Mouse (Mus musculus) hindbrain, embryonic 10.5 days (tissue): Measurements from ENCODE around the gene Oip5. TPM values are rescaled to one million over a fixed set of nuclear protein-coding genes. Genes with fewer than 3 reads are reported as not detected.
A peak's percentile ranks its signal among the peaks of the same experiment; 100 is the strongest.
"Not testable (repeated sequence)": the region's sequence is repeated elsewhere in the genome, so short reads cannot be mapped to it uniquely, and the experiment has no call there.

Source experiments
- DNase-seq: peaks from one replicate; pipeline ENCODE4 v3.0.0-alpha.2; 2017; ENCODE audit warnings: low spot score
- H3K27ac ChIP-seq: fragments of 300-500 bp; sonication (generic); 2 replicates; pipeline ENCODE4 v1.5.1; 2016; ENCODE audit warnings: mild to moderate bottlenecking, moderate library complexity
- H3K27me3 ChIP-seq: fragments of 300-500 bp; sonication (generic); 2 replicates; pipeline ENCODE4 v1.6.1; 2016; ENCODE audit warnings: mild to moderate bottlenecking; ENCODE audit not compliant: poor library complexity, insufficient read depth, severe bottlenecking
- H3K36me3 ChIP-seq: fragments of 300-500 bp; sonication (generic); 2 replicates; pipeline ENCODE4 v1.6.1; 2016; ENCODE audit warnings: mild to moderate bottlenecking, moderate library complexity
- H3K4me1 ChIP-seq: fragments of 300-500 bp; sonication (generic); replicated peaks from 2 replicates; pipeline ENCODE4 v1.6.1; 2016; ENCODE audit warnings: mild to moderate bottlenecking
- H3K4me3 ChIP-seq: fragments of 300-500 bp; sonication (generic); 2 replicates; pipeline ENCODE4 v1.5.1; 2016; ENCODE audit warnings: mild to moderate bottlenecking, moderate library complexity
- H3K9me3 ChIP-seq: fragments of 300-500 bp; sonication (generic); 2 replicates; pipeline ENCODE4 v1.6.1; 2016; ENCODE audit warnings: mild to moderate bottlenecking, moderate library complexity
- WGBS: fragments of 180-500 bp; shearing (Covaris S2); methylation state at CpG from one replicate; pipeline ENCODE4 v1.1.7; 2016; 5-methylcytosine and 5-hydroxymethylcytosine counted together
- polyA plus RNA-seq: library from polyadenylated mRNA; unstranded; fragments of >200 nt; fragmentation: Nextera tagmentation; extraction: Ambion mirVana; gene quantifications from 2 replicates; pipeline ENCODE4 v1.2.1, GENCODE M21; 2016

Gene Oip5
- 36.8 and 40.1 TPM in 2 replicates for polyA plus RNA-seq

DNA sequence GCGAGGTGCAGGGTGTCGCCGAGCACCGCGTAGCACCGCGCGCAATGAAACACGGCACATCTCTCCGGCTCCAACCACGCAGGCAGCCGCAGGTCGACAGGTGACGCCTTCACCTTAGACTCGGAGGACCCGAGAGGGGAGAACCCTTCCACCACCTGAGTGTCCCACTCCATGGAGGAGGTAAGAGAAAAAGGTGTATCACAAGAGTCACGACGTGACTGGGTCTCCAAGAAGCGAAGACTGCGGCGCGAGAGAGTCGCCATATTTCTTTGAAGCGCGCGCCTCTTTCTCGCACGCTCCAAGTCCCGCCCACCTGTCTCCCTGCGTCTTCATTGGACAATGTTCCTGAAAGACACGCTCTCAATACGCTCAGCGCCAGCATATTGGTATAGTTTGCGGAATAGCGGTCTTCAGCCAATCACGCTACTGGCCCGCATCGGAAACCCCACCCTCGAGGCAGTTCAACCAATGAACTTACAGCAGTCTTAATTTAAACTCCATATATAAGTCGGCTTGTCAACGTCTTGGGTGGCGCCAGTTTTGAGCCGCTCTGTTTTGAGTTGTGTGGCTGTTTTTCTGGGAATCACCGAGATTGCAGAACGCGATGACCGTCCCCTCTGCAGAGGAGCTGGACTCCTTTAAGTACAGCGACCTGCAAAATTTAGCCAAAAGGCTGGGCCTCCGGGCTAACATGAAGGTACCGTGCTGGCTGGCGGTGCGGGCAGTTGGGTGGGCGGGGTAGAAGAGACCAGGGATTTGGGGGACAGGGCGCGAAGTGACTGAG is at the start of gene Oip5, which contains the start of gene Nusap1:
TSS of gene Oip5 (minus strand) at position 271 of the 784 bp plus-strand sequence.
TSS of gene Nusap1 (plus strand) at position 100 of the 784 bp plus-strand sequence.
- WGBS = under 1% methylated on average over 55 of the region's 55 CpGs
- DNase-seq = peak; percentile 94
- H3K27ac ChIP-seq = peak within 1 kb of the TSS; percentile 92

DNA sequence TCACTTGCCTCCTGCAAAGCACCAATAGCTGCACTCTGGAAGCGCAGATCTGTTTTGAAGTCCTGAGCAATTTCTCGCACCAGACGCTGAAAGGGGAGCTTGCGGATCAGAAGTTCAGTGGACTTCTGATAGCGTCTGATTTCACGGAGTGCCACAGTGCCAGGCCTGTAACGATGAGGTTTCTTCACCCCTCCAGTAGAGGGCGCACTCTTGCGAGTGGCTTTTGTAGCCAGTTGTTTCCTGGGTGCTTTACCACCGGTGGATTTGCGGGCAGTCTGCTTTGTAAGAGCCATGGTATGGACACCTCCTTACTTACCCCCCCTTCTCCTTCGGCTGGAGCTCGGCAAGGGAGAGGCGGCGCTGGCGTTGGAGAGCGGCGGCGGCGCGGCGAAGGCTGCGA is 47.5 kb upstream of the Oip5 start:
- WGBS = 68% methylated on average over 22 of the region's 23 CpGs

More for the DNA sequence above, at the start of gene Oip5, which contains the start of gene Nusap1:
- H3K9me3 ChIP-seq = no peaks in the 10 kb centered on the region
- H3K4me3 ChIP-seq = peak within 1 kb of the TSS; percentile 88
- H3K4me1 ChIP-seq = peaks cover 34% of the 10 kb centered on the region
- H3K36me3 ChIP-seq = peaks cover 24% of the 10 kb centered on the region
- no peaks in the 10 kb centered on the region for H3K27me3 ChIP-seq

DNA sequence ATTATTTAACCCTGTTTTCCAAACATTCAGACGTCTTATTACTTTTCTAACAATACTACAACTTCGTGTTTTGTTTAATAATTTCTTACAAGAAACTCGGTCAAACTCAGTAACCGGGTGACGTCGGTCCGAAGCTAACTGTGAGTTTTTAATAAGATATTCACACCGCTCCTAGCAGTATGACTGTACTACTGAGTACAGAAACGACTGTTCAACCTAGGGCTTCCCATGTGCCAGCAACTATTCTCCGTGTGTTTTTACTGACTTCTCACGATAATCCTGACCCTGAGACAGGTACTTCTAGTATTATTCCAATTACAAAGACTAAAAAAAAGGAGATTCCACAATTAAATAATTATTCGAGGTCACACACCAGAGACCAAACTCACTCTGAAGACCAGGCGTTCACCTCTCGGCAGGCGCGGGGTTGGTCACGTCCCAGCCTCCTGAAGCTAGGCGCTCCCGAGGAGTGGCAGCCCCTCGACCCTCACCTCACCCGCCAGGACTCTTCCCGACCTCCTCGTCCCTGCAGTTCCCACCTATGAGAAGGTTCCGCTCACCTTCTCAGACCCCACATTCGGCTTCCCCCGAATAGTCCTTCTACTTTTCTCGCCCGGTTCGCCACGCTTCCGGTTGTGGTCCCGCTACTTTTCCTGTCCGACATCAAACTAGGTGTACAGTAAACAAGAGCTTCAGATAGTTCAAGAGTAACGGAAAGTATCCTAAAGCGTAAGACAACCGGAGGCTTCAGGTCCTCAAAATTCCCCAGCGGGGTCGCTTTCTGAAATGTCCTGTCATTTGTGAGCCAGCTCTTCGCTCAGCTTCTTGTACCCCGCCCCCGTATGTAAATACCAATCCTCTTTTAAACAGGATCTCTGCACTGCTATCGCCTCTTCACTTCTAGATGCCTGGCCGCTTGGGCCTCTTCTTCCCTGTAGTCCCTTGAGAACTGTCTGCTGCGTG is 44.2 kb upstream of the Oip5 start, which contains the start of gene Ndufaf1:
TSS of gene Ndufaf1 (minus strand) at position 608 of the 963 bp plus-strand sequence.
- DNase-seq = peak; percentile 77
- H3K9me3 ChIP-seq = no peaks in the 10 kb centered on the region
- WGBS = 2% methylated on average over 44 of the region's 44 CpGs
- H3K4me1 ChIP-seq = peaks cover 11% of the 10 kb centered on the region
- H3K27me3 ChIP-seq = no peaks in the 10 kb centered on the region
- H3K27ac ChIP-seq = peak within 1 kb of the TSS; percentile 80
- H3K36me3 ChIP-seq = peaks cover 23% of the 10 kb centered on the region
- H3K4me3 ChIP-seq = peak within 1 kb of the TSS; percentile 75

More for the DNA sequence above, 47.5 kb upstream of the Oip5 start:
- H3K9me3 ChIP-seq, H3K27me3 ChIP-seq, H3K4me3 ChIP-seq, H3K36me3 ChIP-seq, H3K27ac ChIP-seq, DNase-seq: not testable (repeated sequence)
- peaks cover 11% of the 10 kb centered on the region for H3K4me1 ChIP-seq

DNA sequence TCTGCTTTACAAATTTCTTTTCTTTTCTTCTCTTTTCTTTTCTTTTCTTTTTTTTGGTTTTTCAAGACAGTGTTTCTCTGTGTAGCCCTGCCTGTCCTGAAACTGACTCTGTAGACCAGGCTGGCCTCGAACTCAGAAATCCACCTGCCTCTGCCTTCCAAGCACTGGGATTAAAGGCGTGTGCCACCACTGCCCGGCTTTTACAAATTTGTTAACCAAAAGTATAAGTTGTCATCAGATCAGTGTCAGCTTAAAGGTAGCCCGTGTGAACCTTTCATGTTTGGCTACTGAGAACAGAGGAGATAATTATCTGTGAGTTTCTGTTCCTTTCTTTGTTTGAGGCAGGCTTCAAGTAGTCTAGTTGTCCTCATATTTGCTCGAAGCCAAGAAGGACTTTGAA is 26.0 kb upstream of the Oip5 start:
- WGBS = 93% methylated on average over 5 of the region's 5 CpGs
- H3K27ac ChIP-seq = no peak overlapping the region
- H3K36me3 ChIP-seq = peaks cover 99% of the 10 kb centered on the region
- no peak for DNase-seq
- H3K4me3 ChIP-seq = no peak overlapping the region
- H3K27me3 ChIP-seq = no peaks in the 10 kb centered on the region
- no peaks in the 10 kb centered on the region for H3K9me3 ChIP-seq
- no peaks in the 10 kb centered on the region for H3K4me1 ChIP-seq

DNA sequence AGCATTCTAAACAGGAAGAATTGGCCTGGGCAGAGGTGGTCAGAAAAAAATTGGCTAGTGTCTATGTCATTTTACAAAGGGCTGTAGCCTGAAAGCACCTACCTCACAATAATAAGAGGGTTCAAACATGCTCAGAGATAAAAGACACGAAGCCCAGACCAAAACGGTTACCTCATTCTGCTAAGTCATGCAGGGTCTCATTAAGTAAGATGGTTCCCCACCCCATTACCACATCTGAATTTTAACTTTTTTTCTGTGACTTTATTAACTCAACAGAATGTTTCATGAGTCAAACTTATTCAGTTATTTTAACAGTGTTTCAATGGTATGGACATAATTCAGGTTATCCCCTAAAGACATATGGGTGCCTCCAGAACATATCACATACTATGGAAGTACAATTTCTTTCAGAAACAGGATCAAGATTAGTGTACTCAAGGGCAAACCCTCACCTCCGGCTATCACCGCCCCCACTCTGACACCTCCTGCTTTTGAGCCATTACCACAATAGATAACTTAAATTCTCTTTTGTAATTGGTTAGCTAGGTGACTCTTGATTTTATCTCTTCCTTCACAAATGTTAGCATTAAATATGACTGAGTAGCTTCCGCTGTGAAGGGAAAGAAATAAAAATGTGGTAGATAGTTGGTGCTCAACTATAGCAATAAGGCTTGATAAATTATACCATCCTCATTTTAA is 23.1 kb upstream of the Oip5 start:
- no peak overlapping the region for H3K27ac ChIP-seq
- no peak for DNase-seq
- no peaks in the 10 kb centered on the region for H3K4me1 ChIP-seq
- no peaks in the 10 kb centered on the region for H3K9me3 ChIP-seq
- peaks cover 99% of the 10 kb centered on the region for H3K36me3 ChIP-seq
- no peak overlapping the region for H3K4me3 ChIP-seq
- H3K27me3 ChIP-seq = no peaks in the 10 kb centered on the region
- 96% methylated on average over 5 of the region's 5 CpGs for WGBS

DNA sequence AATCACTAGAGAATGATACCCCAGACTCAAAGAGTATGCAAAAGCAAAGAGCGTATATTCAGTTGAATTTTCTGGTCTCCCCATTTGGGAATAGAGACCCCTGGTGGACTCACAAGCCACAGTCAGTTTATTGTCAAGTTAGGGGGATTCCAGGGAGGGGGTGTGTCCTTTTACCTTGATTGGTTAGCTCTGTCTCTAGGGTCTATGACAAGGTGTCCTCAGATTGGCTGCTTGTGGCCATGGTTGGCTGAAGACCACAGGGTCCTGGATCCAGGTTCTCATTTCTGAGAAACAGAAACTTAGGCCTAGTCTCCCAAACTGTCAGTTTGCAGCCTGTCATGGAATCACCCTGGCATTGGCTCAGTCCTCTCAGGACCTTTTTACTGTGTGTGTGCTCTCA is 18.5 kb upstream of the Oip5 start:
- no peak overlapping the region for H3K4me3 ChIP-seq
- no peaks in the 10 kb centered on the region for H3K4me1 ChIP-seq
- H3K27me3 ChIP-seq = no peaks in the 10 kb centered on the region
- H3K9me3 ChIP-seq = no peaks in the 10 kb centered on the region
- no peak for DNase-seq
- peaks cover 99% of the 10 kb centered on the region for H3K36me3 ChIP-seq
- no peak overlapping the region for H3K27ac ChIP-seq
- WGBS = 83% methylated on average over 1 of the region's 1 CpGs

DNA sequence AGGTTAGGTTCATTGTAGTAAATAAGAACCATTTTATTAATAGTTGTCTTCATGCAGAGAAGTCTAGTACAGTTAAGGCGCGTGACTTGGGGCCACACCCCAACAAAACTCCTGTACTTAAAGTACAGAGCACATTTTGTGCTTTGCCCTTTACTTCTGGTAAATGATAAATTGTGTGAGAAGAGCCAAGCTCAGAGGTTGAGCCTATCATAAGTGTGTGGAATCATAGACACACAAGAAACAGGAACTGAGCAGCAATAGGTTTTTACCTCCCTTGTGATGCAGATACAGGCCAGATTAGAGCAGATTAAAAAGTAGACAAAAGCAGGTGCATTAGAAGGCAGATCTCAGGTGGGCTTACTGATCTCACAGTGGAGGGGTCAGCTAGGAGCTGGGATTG is 3.0 kb upstream of the Oip5 start:
- Histone ChIP-seq H3K27me3 (no peaks in the 10 kb centered on the region), H3K36me3 (peaks cover 41% of the 10 kb centered on the region), H3K9me3 (no peaks in the 10 kb centered on the region), H3K4me1 (peaks cover 34% of the 10 kb centered on the region), H3K27ac (no peak overlapping the region), H3K4me3 (peak overlapping the region; percentile 18; the same call in 1 of the 2 replicates)
- no peak for DNase-seq
- WGBS = over 99% methylated on average over 2 of the region's 2 CpGs

DNA sequence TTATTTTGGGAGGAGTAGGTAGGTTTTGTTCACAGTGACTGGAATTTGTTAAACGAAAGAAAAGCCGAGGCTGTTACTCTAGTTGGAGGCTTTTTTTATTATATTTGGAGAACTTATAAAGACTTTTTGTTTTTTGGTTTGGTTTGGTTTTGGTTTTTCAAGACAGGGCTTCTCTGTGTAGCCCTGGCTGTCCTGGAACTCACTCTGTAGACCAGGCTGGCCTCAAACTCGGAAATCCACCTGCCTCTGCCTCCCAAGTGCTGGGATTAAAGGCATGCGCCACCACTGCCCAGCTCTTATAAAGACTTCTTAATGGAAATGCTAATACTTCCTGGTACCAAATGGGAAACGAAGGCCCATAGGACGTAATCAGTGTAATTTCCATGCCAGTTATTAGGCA is 733 bp upstream of the Oip5 start:
- not testable (repeated sequence) for DNase-seq, H3K27me3 ChIP-seq, H3K9me3 ChIP-seq
- Histone ChIP-seq H3K4me3 (peak overlapping the region; percentile 88), H3K4me1 (peaks cover 34% of the 10 kb centered on the region), H3K27ac (peak overlapping the region; percentile 92), H3K36me3 (peaks cover 24% of the 10 kb centered on the region)
- WGBS = 22% methylated on average over 6 of the region's 6 CpGs

DNA sequence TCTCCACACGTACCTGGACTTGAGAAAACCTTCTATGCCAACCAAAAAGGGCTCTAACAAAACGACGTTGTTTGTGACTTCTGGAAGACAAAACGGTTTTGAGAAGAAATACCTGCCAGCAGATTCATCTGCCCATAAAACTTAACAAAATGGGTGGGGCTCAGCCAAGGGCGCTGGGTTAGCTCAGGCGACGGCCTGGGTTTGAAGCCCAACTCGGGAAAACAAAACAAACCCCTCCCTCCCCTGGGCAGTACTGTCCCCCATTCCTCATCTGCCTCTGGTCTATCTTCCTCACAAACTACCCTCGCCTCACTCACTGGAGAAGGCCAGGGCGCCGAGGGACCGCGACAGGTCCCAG is 449 bp downstream of the Oip5 start:
- H3K27me3 ChIP-seq = no peaks in the 10 kb centered on the region
- H3K4me3 ChIP-seq = peak overlapping the region; percentile 88
- H3K27ac ChIP-seq = peak overlapping the region; percentile 92
- DNase-seq = no peak
- peaks cover 34% of the 10 kb centered on the region for H3K4me1 ChIP-seq
- H3K9me3 ChIP-seq = no peaks in the 10 kb centered on the region
- WGBS = 1% methylated on average over 13 of the region's 13 CpGs
- peaks cover 24% of the 10 kb centered on the region for H3K36me3 ChIP-seq

DNA sequence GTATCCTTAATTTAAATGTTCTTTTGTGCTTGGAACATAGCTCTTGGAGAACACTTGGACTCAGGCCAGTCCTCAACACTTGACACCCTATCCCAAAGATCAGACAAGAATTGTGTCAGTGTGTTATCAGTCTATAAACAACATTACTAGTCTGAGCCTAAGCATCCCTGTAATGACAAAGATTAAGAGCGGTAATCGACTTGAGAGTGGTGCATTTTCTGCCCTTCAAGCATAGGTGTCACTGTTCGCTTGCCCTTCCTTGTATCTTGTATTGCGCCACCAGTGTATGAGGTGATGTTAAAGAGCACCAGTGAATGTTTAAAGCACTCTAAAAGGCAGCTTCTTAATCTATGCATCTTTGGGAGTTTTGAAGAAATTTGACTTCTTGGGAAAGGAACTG is 11.2 kb downstream of the Oip5 start:
- H3K27ac ChIP-seq = no peak overlapping the region
- H3K27me3 ChIP-seq = no peaks in the 10 kb centered on the region
- DNase-seq = no peak
- H3K36me3 ChIP-seq = peaks cover 96% of the 10 kb centered on the region
- WGBS = 95% methylated on average over 4 of the region's 4 CpGs
- H3K4me3 ChIP-seq = no peak overlapping the region
- no peaks in the 10 kb centered on the region for H3K4me1 ChIP-seq
- no peaks in the 10 kb centered on the region for H3K9me3 ChIP-seq

DNA sequence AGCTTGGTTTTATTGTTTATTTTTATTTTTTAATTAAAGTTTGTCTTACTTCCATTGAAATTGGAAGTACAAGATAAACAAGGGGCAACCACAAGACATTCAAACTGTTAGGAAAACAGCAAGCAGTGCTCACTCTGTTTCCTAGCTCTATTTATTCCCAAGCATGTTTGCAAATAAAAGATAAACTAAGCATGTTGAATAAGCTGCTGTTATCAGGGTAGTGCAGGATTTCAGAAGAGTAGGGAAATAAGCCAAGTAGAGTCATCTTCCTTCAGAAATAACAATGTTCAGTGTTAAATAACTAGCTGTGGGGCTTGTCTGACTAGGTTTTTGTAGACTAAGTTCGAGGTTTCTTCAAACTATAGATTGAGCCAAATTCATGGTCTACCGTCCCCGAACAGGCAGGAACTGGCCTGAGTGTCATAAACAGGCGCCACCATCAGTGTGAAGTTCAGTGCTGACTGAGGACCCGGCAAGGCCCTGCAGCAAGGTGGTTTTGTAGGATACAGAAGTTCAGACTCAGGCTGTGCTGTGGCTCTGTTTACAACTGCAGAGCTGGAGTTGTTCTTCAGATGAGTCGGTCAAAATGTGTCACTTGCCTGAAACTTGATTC is 12.8 kb downstream of the Oip5 start:
- no peak for DNase-seq
- Histone ChIP-seq H3K4me3 (no peak overlapping the region), H3K36me3 (peaks cover 96% of the 10 kb centered on the region), H3K27ac (no peak overlapping the region), H3K9me3 (no peaks in the 10 kb centered on the region), H3K4me1 (no peaks in the 10 kb centered on the region), H3K27me3 (no peaks in the 10 kb centered on the region)
- 91% methylated on average over 6 of the region's 6 CpGs for WGBS

DNA sequence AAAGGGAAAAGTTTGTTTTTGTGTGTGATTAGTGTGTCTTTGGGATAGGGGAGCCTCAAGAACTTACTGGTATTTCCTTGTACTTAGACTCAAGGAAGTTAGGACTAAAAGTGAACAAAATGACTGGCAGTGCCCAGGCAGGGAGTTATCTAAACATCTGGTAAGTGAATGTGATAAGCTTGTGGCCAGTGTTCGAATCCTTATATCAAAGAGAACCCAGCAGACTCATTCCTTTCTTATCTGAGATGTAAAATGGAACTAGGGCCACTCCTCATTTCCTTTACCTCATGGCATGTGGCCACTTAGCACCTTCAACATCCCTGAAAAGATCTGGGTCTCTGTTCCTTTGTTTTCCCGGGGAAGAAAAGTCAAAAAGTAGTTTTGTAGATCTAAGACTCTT is 14.4 kb downstream of the Oip5 start:
- Histone ChIP-seq H3K36me3 (peaks cover 96% of the 10 kb centered on the region), H3K4me3 (no peak overlapping the region), H3K27me3 (no peaks in the 10 kb centered on the region), H3K9me3 (no peaks in the 10 kb centered on the region), H3K4me1 (no peaks in the 10 kb centered on the region), H3K27ac (no peak overlapping the region)
- no peak for DNase-seq
- WGBS = 75% methylated on average over 2 of the region's 2 CpGs
